Mouse (Mus musculus): ENCODE measurements around the gene Atp8b4. TPM values are rescaled to one million over a fixed set of nuclear protein-coding genes. Genes with fewer than 3 reads are reported as not detected.

The Atp8b4 gene
- polyA plus RNA-seq, 1 experiment from 2014 or later, result 0.03 TPM

DNA sequence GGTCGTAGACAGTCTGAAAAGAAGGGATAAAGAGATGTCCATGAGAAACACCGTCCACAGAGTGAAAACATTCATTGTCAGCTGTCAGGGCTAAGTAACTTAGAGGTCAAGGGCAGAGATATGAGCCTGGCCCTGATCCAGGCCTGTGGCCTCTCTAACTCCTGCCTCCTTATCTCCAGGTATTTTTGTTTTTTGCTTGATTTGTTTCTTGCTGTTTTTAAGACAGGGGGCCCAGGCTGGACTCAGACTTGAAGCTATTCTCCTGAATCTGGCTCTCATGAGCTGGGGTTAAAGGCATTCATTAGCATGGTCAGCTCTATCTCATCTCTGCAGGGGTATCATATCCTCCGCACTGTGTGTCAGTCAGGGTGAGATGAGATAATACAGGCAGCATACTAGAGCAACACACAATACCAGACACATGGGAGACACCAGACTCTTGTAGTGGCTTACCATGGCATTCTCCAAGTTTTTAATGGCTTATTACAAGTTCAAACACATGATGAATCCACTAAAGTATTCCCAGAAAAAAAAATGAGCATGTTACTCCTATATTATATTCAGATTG is 157.4 kb downstream of the Atp8b4 start:
- ChIA-PET POLR2A (interaction anchor here (0.9 kb wide), 1 partner anchor 9 kb away, joined by 3 read pairs; no protein-coding TSS in a partner anchor), CTCF (no interaction called here)
- DNase-seq (ENCODE audit: low read depth, low spot score) (no peak), ATAC-seq (no peak)
- TF ChIP-seq CTCF (IDR thresholded peaks at IDR 0.05), result no peak
- in situ Hi-C loops (cut with MboI; ENCODE audit: low pct_unique_long_range_greater_than_20kb), result no loop called here
- H3K27me3 ChIP-seq, result no peaks in the 10 kb centered on the region

DNA sequence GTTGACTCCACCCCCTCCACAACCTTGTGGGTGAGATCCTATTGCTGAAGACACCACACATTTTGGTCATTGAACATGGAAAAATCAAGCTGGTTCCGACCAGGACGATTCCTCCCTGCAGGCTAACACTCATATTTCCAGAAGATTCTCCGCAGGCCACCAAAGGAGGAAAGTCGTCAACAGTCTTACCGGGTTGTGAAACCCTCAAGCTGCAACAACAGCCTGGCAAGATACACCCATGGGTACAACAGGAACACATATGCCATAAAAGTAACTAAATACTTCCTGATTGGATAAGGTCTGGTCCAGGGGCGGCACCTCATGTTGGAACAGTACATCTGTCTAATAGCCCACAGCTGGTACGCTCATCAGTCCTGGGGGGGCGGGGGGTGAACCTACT is 159.0 kb downstream of the Atp8b4 start:
- in situ Hi-C loops (cut with MboI; ENCODE audit: low pct_unique_long_range_greater_than_20kb), result no loop called here
- DNase-seq (ENCODE audit: low read depth, low spot score), result no peak

GRCm38 (mm10) chr2:126340201-126340600 is 160.3 kb downstream of the Atp8b4 start:
- H3K27me3 ChIP-seq, result no peaks in the 10 kb centered on the region
- ChIA-PET CTCF (interaction anchor here (1.4 to 1.8 kb wide), 3 partner anchors 10 to 17 kb away, joined by 3 to 4 read pairs (median 3); no protein-coding TSS in a partner anchor), POLR2A (no interaction called here)
- DNase-seq (ENCODE audit: low read depth, low spot score) (no peak), ATAC-seq (no peak)
- no peak for TF ChIP-seq CTCF (IDR thresholded peaks at IDR 0.05)
- in situ Hi-C loops (cut with MboI; ENCODE audit: low pct_unique_long_range_greater_than_20kb), result no loop called here

More for the DNA sequence above, 159.0 kb downstream of the Atp8b4 start:
- no peak for TF ChIP-seq CTCF (IDR thresholded peaks at IDR 0.05)
- ChIA-PET POLR2A (no interaction called here), CTCF (interaction anchor here (1.8 kb wide), 1 partner anchor 10 kb away, joined by 4 read pairs; no protein-coding TSS in a partner anchor)
- no peaks in the 10 kb centered on the region for H3K27me3 ChIP-seq
- no peak for ATAC-seq

GRCm38 (mm10) chr2:126339516-126339915 is 161.0 kb downstream of the Atp8b4 start:
- POLR2A ChIA-PET, result no interaction called here
- DNase-seq (ENCODE audit: low read depth, low spot score) (no peak), ATAC-seq (no peak)
- H3K27me3 ChIP-seq, result no peaks in the 10 kb centered on the region
- CTCF ChIA-PET, result interaction anchor here (1.4 to 2.3 kb wide), 2 partner anchors 11 to 17 kb away, joined by 3 to 5 read pairs; no protein-coding TSS in a partner anchor
- no peak for TF ChIP-seq CTCF (IDR thresholded peaks at IDR 0.05)
- in situ Hi-C loops (cut with MboI; ENCODE audit: low pct_unique_long_range_greater_than_20kb), result no loop called here

DNA sequence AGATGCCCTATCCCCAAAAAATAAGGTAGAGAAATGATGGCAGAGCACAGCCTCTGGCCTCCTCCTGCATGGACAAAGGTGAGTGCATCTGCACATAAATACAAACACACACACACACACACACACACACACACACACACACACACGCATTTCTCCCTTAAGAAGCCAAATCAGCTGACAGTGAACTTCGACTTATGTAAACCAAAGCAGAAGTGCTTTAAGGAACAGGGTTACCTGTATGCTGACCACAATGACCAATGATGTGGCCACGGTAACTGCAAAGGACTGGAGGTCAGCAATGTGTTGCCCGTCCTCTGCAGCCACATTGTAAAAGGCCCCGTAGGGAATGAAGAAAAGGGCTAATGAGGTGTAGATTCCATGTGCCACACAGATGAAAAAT is 163.3 kb downstream of the Atp8b4 start:
- POLR2A ChIA-PET, result no interaction called here
- DNase-seq (ENCODE audit: low read depth, low spot score) (no peak), ATAC-seq (no peak)
- in situ Hi-C loops (cut with MboI; ENCODE audit: low pct_unique_long_range_greater_than_20kb), result no loop called here
- no peaks in the 10 kb centered on the region for H3K27me3 ChIP-seq
- CTCF ChIA-PET, result no interaction called here
- no peak for TF ChIP-seq CTCF (IDR thresholded peaks at IDR 0.05)

- no peaks in the 10 kb centered on the region for H3K27me3 ChIP-seq
- no peak for ATAC-seq
- CTCF ChIA-PET, result interaction anchor here (0.7 kb wide), 1 partner anchor 26 kb away, joined by 3 read pairs; no protein-coding TSS in a partner anchor
Measured at GRCm38 (mm10) chr2:126331794-126332193, 168.7 kb downstream of the Atp8b4 start.

GRCm38 (mm10) chr2:126323206-126323605 is 177.3 kb downstream of the Atp8b4 start:
- in situ Hi-C loops (cut with MboI; ENCODE audit: low pct_unique_long_range_greater_than_20kb), result no loop called here
- POLR2A ChIA-PET, result no interaction called here
- CTCF ChIA-PET, result interaction anchor here (1.3 kb wide), 1 partner anchor 17 kb away, joined by 3 read pairs; no protein-coding TSS in a partner anchor
- H3K27me3 ChIP-seq, result no peaks in the 10 kb centered on the region
- DNase-seq (ENCODE audit: low read depth, low spot score), result no peak
- no peak for ATAC-seq
- TF ChIP-seq CTCF (IDR thresholded peaks at IDR 0.05), result no peak

More at GRCm38 (mm10) chr2:126331794-126332193, 168.7 kb downstream of the Atp8b4 start:
- in situ Hi-C loops (cut with MboI; ENCODE audit: low pct_unique_long_range_greater_than_20kb), result no loop called here
- DNase-seq (ENCODE audit: low read depth, low spot score), result no peak
- no peak for TF ChIP-seq CTCF (IDR thresholded peaks at IDR 0.05)
- POLR2A ChIA-PET, result no interaction called here

DNA sequence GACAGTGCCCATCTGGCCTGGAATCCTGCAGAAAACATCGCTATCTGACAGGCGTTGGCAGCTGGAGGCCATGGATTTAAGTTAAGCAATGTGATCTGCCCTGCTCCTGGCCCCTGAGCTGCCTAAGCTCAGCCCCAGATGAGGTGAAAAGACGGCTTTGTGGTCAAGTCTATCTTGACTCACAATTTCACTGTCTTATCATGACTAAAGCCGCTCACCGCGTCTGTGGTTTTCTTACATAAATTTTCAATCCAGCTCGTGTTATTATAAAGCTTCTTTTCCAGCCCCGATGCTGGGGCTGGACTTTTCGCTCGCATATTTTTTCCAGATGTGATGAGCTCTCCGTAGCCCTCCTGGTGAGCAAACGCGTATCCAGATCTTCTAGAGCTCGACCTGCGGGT is 177.8 kb downstream of the Atp8b4 start:
- no peak for ATAC-seq
- DNase-seq (ENCODE audit: low read depth, low spot score), result no peak
- no peaks in the 10 kb centered on the region for H3K27me3 ChIP-seq
- in situ Hi-C loops (cut with MboI; ENCODE audit: low pct_unique_long_range_greater_than_20kb), result no loop called here
- ChIA-PET CTCF (interaction anchor here (1.3 kb wide), 1 partner anchor 18 kb away, joined by 3 read pairs; no protein-coding TSS in a partner anchor), POLR2A (no interaction called here)
- no peak for TF ChIP-seq CTCF (IDR thresholded peaks at IDR 0.05)

- in situ Hi-C loops (cut with MboI; ENCODE audit: low pct_unique_long_range_greater_than_20kb), result no loop called here
- CTCF ChIA-PET, result no interaction called here
- POLR2A ChIA-PET, result interaction anchor here (0.6 kb wide), 1 partner anchor 8 kb away, joined by 3 read pairs; no protein-coding TSS in a partner anchor
- no peaks in the 10 kb centered on the region for H3K27me3 ChIP-seq
- ATAC-seq (no peak), DNase-seq (ENCODE audit: low read depth, low spot score) (no peak)
- TF ChIP-seq CTCF (IDR thresholded peaks at IDR 0.05), result no peak
Measured at GRCm38 (mm10) chr2:126318071-126318470, 182.4 kb downstream of the Atp8b4 start.

- TF ChIP-seq CTCF (IDR thresholded peaks at IDR 0.05), result no peak
- no peak for ATAC-seq
- POLR2A ChIA-PET, result interaction anchor here (0.6 kb wide), 1 partner anchor 9 kb away, joined by 3 read pairs; no protein-coding TSS in a partner anchor
- H3K27me3 ChIP-seq, result no peaks in the 10 kb centered on the region
- in situ Hi-C loops (cut with MboI; ENCODE audit: low pct_unique_long_range_greater_than_20kb), result no loop called here
- DNase-seq (ENCODE audit: low read depth, low spot score), result no peak
- CTCF ChIA-PET, result no interaction called here
Measured at GRCm38 (mm10) chr2:126316942-126317341, 183.5 kb downstream of the Atp8b4 start.

DNA sequence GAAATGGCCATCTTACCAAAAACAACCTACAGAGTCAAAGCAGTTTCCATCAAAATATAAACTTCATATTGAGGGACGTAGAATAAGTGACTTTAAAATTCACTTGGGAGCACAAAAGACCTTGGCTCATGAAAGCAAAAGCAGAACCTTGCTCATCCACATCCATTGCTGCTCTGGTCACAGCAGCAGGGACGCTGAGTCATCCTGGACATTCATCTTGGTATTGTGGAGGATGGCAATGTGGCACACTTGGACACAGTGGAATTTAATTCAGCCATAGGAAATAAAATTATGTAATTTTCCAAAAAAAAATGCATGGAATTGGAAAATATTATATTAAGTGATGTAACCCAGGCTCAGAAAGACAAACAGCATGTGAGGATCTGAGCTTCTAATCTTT is 184.1 kb downstream of the Atp8b4 start:
- no peak for TF ChIP-seq CTCF (IDR thresholded peaks at IDR 0.05)
- no peak for ATAC-seq
- DNase-seq (ENCODE audit: low read depth, low spot score), result no peak
- no peaks in the 10 kb centered on the region for H3K27me3 ChIP-seq
- CTCF ChIA-PET, result no interaction called here
- in situ Hi-C loops (cut with MboI; ENCODE audit: low pct_unique_long_range_greater_than_20kb), result no loop called here
- POLR2A ChIA-PET, result no interaction called here

Data from Patski (cell line).